Mouse (Mus musculus) intestine, postnatal 0 days (tissue): ENCODE data around the gene Ptpn11. TPM values are rescaled to one million over a fixed set of nuclear protein-coding genes. Genes with fewer than 3 reads are reported as not detected.
"Not testable (repeated sequence)": the region's sequence is repeated elsewhere in the genome, so short reads cannot be mapped to it uniquely, and the experiment has no call there.

Experiments
- ATAC-seq: fragments of 200-750 bp; cut with Nextera tagmentation; 2 replicates; pipeline ENCODE4 v1.8.0; 2017; ENCODE audit warnings: mild to moderate bottlenecking, moderate TSS enrichment, moderate library complexity
- H3K27ac ChIP-seq: fragments of 300-500 bp; sonication (generic); 2 replicates; pipeline ENCODE4 v1.5.1; 2014; ENCODE audit warnings: mild to moderate bottlenecking, low read depth, low read length, moderate library complexity
- H3K27me3 ChIP-seq: fragments of 300-500 bp; sonication (generic); replicated peaks from 2 replicates; pipeline ENCODE4 v1.6.1; 2014; ENCODE audit warnings: low read length, mixed read lengths; ENCODE audit not compliant: control insufficient read depth, insufficient read depth
- H3K36me3 ChIP-seq: fragments of 300-500 bp; sonication (generic); 2 replicates; pipeline ENCODE4 v1.6.1; 2014; ENCODE audit warnings: mild to moderate bottlenecking, moderate library complexity; ENCODE audit not compliant: control insufficient read depth, insufficient read depth
- H3K4me1 ChIP-seq: fragments of 300-500 bp; sonication (generic); replicated peaks from 2 replicates; pipeline ENCODE4 v1.6.1; 2014; ENCODE audit warnings: antibody characterized with exemption, low read length, mixed read lengths; ENCODE audit not compliant: control insufficient read depth, insufficient read depth
- H3K4me2 ChIP-seq: fragments of 300-500 bp; sonication (generic); replicated peaks from 2 replicates; pipeline ENCODE4 v1.6.1; 2014; ENCODE audit warnings: low read depth, mild to moderate bottlenecking, moderate library complexity
- H3K4me3 ChIP-seq: fragments of 300-500 bp; sonication (generic); 2 replicates; pipeline ENCODE4 v1.5.1; 2014; ENCODE audit warnings: low read depth, low read length
- H3K9ac ChIP-seq: fragments of 300-500 bp; sonication (generic); 2 replicates; pipeline ENCODE4 v1.6.1; 2014; ENCODE audit warnings: mild to moderate bottlenecking, low read depth, low read length
- H3K9me3 ChIP-seq: fragments of 300-500 bp; sonication (generic); 2 replicates; pipeline ENCODE4 v1.6.1; 2016; ENCODE audit warnings: mixed run types; ENCODE audit not compliant: control insufficient read depth
- CTCF ChIP-seq: sonication (generic); IDR thresholded peaks from 2 replicates; pipeline ENCODE4 v1.5.1; 2016; ENCODE audit warnings: low read depth, mild to moderate bottlenecking, control low read depth, antibody characterized with exemption, moderate library complexity
- WGBS: fragments of 180-500 bp; shearing (Covaris S2); extraction: QIAGEN DNeasy Blood & Tissue Kit; methylation state at CpG from one replicate; pipeline ENCODE4 v1.1.7; 2014; 5-methylcytosine and 5-hydroxymethylcytosine counted together
- polyA plus RNA-seq: library from polyadenylated mRNA; unstranded; fragments of >200 nt; fragmentation: Nextera tagmentation; extraction: Ambion mirVana; gene quantifications from 2 replicates; pipeline ENCODE4 v1.2.1, GENCODE M21; 2015

The Ptpn11 gene
- polyA plus RNA-seq, 1 experiment from 2014 or later, result 14.0 TPM

DNA sequence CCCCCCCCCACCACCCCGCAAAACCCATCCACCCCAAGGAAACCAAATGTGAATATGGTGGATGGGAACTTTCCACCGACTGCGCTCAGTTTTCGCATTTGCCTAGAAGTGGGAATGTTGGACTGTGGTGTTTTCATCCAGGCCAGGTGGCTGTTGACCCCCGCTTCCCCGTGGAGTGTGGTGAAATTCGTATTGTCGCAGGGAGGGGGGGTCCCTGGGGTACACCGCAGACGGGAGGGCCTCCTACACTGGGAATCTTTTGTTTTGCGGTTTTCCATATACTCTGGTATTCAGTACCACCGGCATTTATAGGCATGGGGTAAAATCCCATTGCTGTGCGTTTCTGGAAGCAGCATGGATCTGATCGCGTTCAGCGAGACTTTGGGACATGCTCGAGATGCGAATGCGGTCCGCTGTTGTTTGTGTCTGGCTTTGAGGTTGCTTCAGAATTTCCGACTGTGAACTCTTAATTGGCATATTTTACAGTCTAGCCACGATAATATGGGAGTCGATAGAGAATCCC is 30.2 kb upstream of the Ptpn11 start:
- Histone ChIP-seq H3K4me2 (peak overlapping the region; percentile 78), H3K27ac (no peak overlapping the region), H3K36me3 (no peaks in the 10 kb centered on the region), H3K27me3 (no peaks in the 10 kb centered on the region), H3K9ac (no peak overlapping the region), H3K9me3 (no peaks in the 10 kb centered on the region), H3K4me1 (no peaks in the 10 kb centered on the region), H3K4me3 (peak overlapping the region; percentile 94)
- ATAC-seq, result no peak
- no peak for TF ChIP-seq CTCF
- 20% methylated on average over 23 of the region's 23 CpGs for WGBS

DNA sequence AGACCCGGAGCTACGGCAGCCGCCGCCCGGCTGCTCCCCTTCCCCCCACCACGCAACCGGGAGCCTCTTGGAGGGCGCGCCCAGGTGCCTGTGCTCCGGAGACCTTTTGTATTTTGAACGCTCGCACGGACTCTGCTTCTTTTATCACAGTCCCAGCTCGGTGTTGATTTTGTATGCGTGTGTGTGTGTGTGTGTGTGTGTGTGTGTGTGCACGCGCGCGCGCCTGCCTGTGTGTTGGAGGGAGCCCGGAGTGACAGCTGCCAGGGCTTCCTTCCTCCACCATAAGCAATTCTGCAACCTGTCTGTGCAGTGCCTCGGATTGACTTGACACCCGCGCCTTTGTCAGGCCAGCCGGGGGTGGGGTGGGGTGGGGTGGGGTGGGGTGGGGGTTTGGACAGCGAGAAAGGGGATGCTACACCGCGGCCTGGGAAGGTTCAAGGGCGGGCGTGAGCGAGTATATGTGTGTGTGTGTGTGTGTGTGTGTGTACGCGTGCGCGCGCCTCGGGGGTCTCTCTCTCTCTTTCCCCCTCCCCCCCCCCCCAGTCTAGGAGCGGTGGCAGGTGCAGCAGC is 29.6 kb upstream of the Ptpn11 start:
- no peaks in the 10 kb centered on the region for H3K9me3 ChIP-seq
- H3K9ac ChIP-seq, result peak overlapping the region; percentile 95
- under 1% methylated on average over 36 of the region's 38 CpGs for WGBS
- H3K36me3 ChIP-seq, result no peaks in the 10 kb centered on the region
- H3K27ac ChIP-seq, result peak overlapping the region; percentile 94
- H3K4me2 ChIP-seq, result peak overlapping the region; percentile 78
- no peaks in the 10 kb centered on the region for H3K27me3 ChIP-seq
- H3K4me1 ChIP-seq, result no peaks in the 10 kb centered on the region
- peak; percentile 59 for ATAC-seq
- H3K4me3 ChIP-seq, result peak overlapping the region; percentile 94
- no peak for TF ChIP-seq CTCF

DNA sequence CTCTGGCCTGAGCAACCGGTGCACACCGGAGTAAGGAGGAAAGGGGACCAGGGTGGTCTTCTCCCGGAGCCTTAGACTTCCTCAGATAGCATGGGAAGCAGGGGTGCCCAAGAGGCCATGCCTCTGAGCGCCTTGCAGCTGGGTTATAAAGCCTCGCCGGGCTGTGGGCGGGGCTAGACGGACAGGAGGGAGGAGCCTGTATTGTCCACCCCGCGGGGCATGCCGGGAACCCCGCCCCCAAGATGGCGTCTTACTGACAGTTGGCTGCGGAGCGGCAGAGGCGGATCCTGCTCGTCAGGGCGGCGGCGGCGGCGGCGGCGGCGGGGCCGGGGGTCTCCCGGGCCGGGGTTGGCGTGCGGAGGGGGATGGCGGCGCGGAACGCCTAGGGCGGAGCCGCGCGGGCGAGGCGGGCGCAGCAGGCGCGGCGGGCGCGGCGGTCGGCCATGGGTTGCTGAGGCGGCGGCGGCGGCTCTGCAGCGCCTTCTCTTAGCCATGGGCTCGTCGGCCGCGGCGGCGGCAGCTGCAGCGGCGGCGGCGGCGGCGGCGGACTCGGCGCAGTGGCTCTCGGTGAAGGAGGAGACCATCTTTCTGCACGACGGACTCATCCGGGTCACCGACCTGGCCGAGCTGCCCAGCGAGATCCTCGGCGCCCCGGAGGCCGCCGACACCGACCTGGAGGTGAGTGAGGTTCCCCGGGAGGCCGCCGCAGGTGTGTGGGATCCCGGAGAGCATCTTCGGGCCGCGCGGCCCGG is 29.0 kb upstream of the Ptpn11 start, which contains the start of gene Hectd4:
Gene Hectd4, plus strand, starts transcription at position 240 of the 752 bp plus-strand sequence.
- H3K27me3 ChIP-seq, result no peaks in the 10 kb centered on the region
- peak within 1 kb of the TSS; percentile 94 for H3K27ac ChIP-seq
- 0 out of 2 replicates have a peak, but pooled peaks have one; percentile 1 for TF ChIP-seq CTCF
- H3K4me2 ChIP-seq, result peak within 1 kb of the TSS; percentile 78
- H3K4me3 ChIP-seq, result peak within 1 kb of the TSS; percentile 94
- no peaks in the 10 kb centered on the region for H3K36me3 ChIP-seq
- H3K9ac ChIP-seq, result peak within 1 kb of the TSS; percentile 95
- ATAC-seq, result peak; percentile 88
- H3K9me3 ChIP-seq, result no peaks in the 10 kb centered on the region
- H3K4me1 ChIP-seq, result no peaks in the 10 kb centered on the region
- under 1% methylated on average over 70 of the region's 90 CpGs for WGBS

DNA sequence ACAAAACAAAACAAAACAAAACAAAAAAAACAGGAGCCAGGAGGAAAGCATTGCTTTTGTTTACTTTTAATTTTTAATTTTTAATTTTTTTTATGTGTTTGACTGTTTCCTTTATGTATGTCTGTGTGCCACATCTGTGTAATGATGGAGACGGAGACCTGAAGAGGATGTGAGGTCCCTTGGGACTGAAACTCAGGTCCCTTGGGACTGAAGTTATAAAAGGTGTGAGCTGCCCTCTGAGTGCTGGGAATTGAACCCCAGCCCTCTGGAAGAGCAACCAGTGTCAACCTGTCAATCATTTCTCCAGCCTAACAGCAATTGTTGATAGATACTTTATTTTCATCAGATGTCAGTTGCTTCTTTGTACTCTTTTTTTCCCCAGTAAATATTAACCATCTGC is 28.0 kb upstream of the Ptpn11 start:
- 82% methylated on average over 1 of the region's 1 CpGs for WGBS
- TF ChIP-seq CTCF, result no peak

DNA sequence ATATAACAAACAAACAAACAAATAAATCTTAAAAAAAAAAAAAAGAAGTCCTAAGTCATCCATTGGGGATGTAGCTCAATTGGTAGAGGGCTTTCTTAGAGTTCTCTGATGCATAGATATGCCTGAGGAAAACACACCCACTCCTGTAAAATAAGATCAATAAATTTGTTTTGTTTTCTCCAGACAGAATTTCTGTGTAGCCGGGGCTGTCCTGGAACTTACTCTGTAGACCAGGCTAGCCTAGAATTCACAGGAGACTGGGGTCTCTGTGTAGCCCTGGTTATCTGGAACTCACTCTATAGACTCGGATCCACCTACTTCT is 26.1 kb upstream of the Ptpn11 start:
- TF ChIP-seq CTCF, result no peak
- 90% methylated on average over 2 of the region's 2 CpGs for WGBS
- Histone ChIP-seq H3K4me1 (no peaks in the 10 kb centered on the region), H3K4me2 (no peak overlapping the region), H3K9me3 (no peaks in the 10 kb centered on the region), H3K9ac (no peak overlapping the region), H3K36me3 (peaks cover 2% of the 10 kb centered on the region), H3K4me3 (no peak overlapping the region), H3K27ac (no peak overlapping the region), H3K27me3 (no peaks in the 10 kb centered on the region)
- ATAC-seq, result no peak

More for the DNA sequence above, 28.0 kb upstream of the Ptpn11 start:
- H3K4me1 ChIP-seq, result no peaks in the 10 kb centered on the region
- no peaks in the 10 kb centered on the region for H3K27me3 ChIP-seq
- H3K9ac ChIP-seq, result no peak overlapping the region
- H3K36me3 ChIP-seq, result no peaks in the 10 kb centered on the region
- H3K27ac ChIP-seq, result no peak overlapping the region
- no peak for ATAC-seq
- H3K4me2 ChIP-seq, result no peak overlapping the region
- no peaks in the 10 kb centered on the region for H3K9me3 ChIP-seq
- no peak overlapping the region for H3K4me3 ChIP-seq

DNA sequence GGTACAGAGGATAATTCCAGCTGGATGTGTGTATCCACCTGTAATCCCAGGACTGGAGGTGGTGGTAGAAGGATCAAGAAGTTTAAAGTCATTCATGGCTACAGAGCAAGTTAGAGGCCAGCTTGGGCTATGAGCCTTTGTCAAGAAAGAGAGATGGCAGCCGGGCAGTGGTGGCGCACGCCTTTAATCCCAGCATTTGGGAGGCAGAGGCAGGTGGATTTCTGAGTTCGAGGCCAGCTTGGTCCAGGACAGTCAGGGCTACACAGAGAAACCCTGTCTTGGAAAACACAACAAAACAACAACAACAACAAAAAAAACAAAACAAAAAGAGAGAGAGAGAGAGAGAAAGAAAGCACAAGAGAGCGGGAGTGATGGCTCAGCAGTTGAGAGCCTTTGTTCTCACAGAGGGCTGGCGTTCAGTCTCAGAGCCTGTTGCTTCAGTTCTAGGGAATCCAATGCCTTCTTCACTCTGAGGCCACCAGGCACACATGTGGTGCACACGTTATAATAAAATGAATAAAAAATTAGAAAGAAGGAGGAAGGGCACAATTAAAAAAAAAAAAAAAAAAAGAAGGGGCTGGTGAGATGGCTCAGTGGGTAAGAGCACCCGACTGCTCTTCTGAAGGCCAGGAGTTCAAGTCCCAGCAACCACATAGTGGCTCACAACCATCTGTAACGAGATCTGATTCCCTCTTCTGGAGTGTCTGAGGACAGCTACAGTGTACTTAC is 25.6 kb upstream of the Ptpn11 start:
- not testable (repeated sequence) for H3K27ac ChIP-seq, H3K36me3 ChIP-seq, H3K4me3 ChIP-seq, H3K4me1 ChIP-seq, H3K27me3 ChIP-seq, H3K9me3 ChIP-seq, ATAC-seq, H3K4me2 ChIP-seq, H3K9ac ChIP-seq
- 89% methylated on average over 9 of the region's 9 CpGs for WGBS
